10 mouse cellular contexts compared by ENCODE assay signal in the genomic region with DNA sequence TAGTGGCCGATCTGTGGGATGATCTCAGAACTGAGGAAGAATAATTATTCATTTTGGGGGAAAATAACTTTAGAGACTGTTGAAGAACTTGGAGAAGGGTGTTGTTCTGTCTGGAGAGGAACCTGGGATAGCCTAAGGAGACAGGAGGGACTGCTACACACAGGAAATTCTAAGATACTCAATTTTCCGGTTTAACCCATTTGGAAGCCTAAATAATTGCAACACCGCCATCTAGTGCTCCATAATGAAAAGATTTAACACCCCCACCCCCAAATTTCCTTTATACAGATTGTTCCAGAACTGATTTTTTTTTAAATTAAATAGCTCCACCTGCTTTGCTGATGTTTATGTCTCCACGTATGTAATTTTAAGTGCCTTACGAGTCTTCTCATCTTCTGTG.
DNase-seq lines count a peak whose midpoint lies in the region; ATAC-seq and TF ChIP-seq lines count a peak whose summit lies in the region.
"Had no signal": no experiment of that assay in that cellular context is flagged by ENCODE, and none has a peak within 500 bp of the region (broad histone marks: within the 10 kb centered on the region; RNA-seq: fewer than 3 reads in every experiment).

No protein-coding gene starts in this region.

- peak; percentile 77 for TF ChIP-seq CTCF in kidney, postnatal 0 days (IDR thresholded peaks at IDR 0.05; ENCODE audit: low read depth)

- WGBS in kidney, postnatal 0 days: 37% methylated on average over 5 of the region's 5 CpGs

- no peaks in the 10 kb centered on the region for H3K27me3 ChIP-seq in kidney, postnatal 0 days (ENCODE audit: insufficient read depth, low read length)
- H3K27me3 ChIP-seq: hindbrain, embryonic 15.5 days had no signal

- no peaks in the 10 kb centered on the region for H3K36me3 ChIP-seq in kidney, postnatal 0 days (ENCODE audit: insufficient read depth, low read length)
- H3K36me3 ChIP-seq: embryonic facial prominence, embryonic 12.5 days; hindbrain, embryonic 15.5 days had no signal

- no peak overlapping the region for H3K4me2 ChIP-seq in kidney, postnatal 0 days (ENCODE audit: low read length)
- H3K4me2 ChIP-seq: embryonic facial prominence, embryonic 12.5 days; hindbrain, embryonic 15.5 days had no signal

- H3K4me3 ChIP-seq in kidney, postnatal 0 days (replicated peaks; ENCODE audit: low read depth, low read length): no peak overlapping the region
- H3K4me3 ChIP-seq: embryonic facial prominence, embryonic 12.5 days; hindbrain, embryonic 15.5 days had no signal

- H3K9me3 ChIP-seq in kidney, postnatal 0 days (replicated peaks; ENCODE audit: low read length): no peaks in the 10 kb centered on the region
- H3K9me3 ChIP-seq: embryonic facial prominence, embryonic 12.5 days; hindbrain, embryonic 15.5 days had no signal

- no peak overlapping the region for H3K27ac ChIP-seq in kidney, postnatal 0 days
- H3K27ac ChIP-seq: embryonic facial prominence, embryonic 12.5 days; hindbrain, embryonic 15.5 days had no signal

- no peak overlapping the region for H3K9ac ChIP-seq in kidney, postnatal 0 days (ENCODE audit: low read depth, low read length)
- H3K9ac ChIP-seq: embryonic facial prominence, embryonic 12.5 days; hindbrain, embryonic 15.5 days had no signal

- 0 out of 2 replicates have a peak, but pooled peaks cover 2% of the 10 kb centered on the region for H3K4me1 ChIP-seq in kidney, postnatal 0 days (replicated peaks; ENCODE audit: insufficient read depth, low read length)
- H3K4me1 ChIP-seq: embryonic facial prominence, embryonic 12.5 days; hindbrain, embryonic 15.5 days had no signal

- DNase-seq in kidney, postnatal 0 days (ENCODE audit: low spot score): peak; percentile 75
- no peak for DNase-seq in kidney, postnatal 10 days
- peak; percentile 61 for DNase-seq in 3T3-L1 (ENCODE audit: low read depth, low spot score)
- peak; percentile 15 for DNase-seq in 416B (ENCODE audit: low read depth)
- peak; percentile 44 for DNase-seq in embryo, embryonic 10 days (ENCODE audit: low spot score)
- no peak for DNase-seq in thymus, postnatal 36 days
- DNase-seq: gastrocnemius, postnatal 25 days had no signal

- ATAC-seq in kidney, postnatal 0 days (replicated peaks; ENCODE audit: low FRiP score, low read depth): no peak
- ATAC-seq in activated CD4-positive, CD25-positive, alpha-beta regulatory T cell, adult 4 months: no peak

Comparison
In these comparisons a context has a peak if more than half of its experiments do, and no peak if none do; other contexts are left out.
1. DNase-seq: peak in kidney, postnatal 0 days (single experiment), 3T3-L1 (single experiment), 416B (single experiment) and embryo, embryonic 10 days (single experiment); none in kidney, postnatal 10 days (single experiment) and thymus, postnatal 36 days (0 of 2).